Mouse (Mus musculus) embryonic fibroblast, embryonic 13.5 days (primary cell): ENCODE results near the gene Fblim1.

ENCODE experiments used
- CTCF ChIP-seq: IDR thresholded peaks from 2 replicates; pipeline ENCODE4 v1.5.1; 2011; ENCODE audit warnings: mild to moderate bottlenecking, control low read depth, low read length, moderate library complexity, borderline replicate concordance; ENCODE audit not compliant: insufficient read depth
- POLR2A ChIP-seq: IDR thresholded peaks from 2 replicates; pipeline ENCODE4 v1.6.1; 2011; ENCODE audit warnings: low read depth, mild to moderate bottlenecking, control low read depth, low read length, moderate library complexity

DNA sequence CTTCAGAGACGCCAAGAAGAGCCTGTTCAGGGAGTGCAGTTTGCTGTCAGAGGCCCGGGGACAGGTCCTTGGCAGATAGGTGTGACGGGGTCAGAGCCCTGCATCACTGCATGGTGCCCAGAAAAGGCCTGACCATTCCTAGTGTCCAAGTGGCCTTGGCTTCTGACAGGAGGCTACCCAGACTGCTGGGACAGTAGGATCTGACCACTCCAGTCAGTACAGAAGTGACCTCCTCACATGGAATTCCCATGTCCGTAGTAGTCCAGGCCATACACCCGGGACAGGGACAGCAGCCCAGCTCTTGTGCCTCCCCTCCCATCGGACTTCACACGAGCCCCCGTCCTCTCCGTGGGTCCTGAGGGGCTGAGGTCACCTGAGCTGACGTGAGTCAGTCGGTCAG lies 24.1 kb upstream of the Fblim1 start:
- TF ChIP-seq CTCF (no peak), POLR2A (no peak)
